Mouse (Mus musculus) lung, postnatal 14 days (tissue): Measurements from ENCODE around the gene Cfap73.

Source experiments
- DNase-seq: peaks from one replicate; pipeline ENCODE4 v3.0.0; 2021

The Cfap73 gene

DNA sequence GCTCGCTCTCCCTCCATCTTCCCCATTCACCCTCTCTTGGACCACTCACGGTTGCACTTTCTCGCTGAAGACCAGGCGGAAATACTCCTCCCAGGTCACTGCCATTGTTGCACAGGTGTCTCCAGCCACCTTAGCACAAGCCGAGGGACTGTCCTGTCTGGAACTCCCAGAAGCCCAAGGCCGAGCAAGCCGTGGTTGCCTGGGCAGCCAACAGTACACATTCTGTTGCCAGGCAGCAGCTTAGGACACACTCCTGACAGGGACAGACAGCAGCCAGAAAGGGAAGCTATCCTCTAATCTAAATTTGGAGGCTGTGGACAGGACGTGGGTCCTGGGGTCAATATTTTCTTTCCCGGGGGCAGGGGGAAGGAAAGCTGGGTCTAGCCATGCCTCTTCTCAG lies at the start of gene Cfap73:
Cfap73 (minus strand) TSS at position 105 of the 400 bp plus-strand sequence.
- DNase-seq = no peak

DNA sequence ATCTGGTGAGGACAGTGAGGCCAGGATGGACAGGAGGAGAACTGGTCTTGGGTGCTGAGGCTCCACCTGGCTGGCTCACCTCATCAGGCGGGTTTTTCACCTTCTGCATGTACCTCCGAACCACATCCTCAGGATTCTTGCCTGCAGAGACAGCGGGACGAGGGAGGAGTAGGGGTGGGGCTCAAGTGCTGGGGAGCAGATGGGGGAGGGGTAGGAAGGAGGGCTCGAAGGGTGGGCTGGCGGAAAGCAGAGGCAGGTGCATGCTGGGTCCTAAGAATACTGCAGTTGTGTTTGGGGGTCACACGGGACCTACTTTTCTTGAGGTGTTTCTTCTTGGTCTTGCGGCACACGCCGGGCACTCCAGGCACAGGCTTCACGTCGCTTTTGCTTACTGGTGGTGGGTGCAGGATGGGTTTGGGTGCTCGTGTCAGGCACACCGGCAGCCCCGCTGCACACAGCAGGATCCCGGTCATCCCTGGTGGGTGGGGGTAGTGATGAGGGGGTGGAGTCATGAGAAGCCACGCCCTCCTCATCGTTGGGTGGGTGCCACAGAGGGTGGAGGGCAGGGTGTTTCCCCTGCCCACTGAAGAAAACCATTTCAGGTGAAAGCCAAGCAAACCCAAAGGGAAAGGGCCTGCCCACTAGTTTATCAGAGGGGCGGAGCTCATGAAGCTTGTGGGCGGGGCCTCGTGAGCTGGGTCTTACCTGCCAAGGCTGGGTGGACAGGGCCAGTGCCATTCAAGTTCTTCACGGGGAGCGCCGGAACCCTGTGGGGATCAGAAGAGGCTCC lies 49.1 kb upstream of the Cfap73 start:
- DNase-seq = no peak

DNA sequence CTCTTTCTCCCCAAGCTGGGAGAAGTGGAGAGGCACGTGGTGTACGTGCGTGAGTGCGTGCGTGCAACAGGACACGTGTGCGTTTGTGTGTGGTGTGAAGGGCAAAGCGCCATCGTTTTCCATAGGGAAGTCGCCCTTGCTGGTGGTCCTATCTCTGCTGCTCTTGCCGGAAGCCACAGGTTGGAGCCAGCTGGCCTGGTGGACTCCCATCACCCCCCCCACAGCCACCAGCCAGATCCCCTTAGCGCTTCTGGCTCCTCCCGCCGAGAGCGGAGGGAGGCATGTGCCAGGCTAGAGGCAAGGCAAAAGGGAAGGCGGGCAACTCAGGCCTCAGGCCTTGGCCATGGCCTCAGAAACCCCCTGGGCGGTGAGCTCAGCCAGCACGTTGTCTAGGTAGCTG lies 46.9 kb upstream of the Cfap73 start:
- no peak for DNase-seq

DNA sequence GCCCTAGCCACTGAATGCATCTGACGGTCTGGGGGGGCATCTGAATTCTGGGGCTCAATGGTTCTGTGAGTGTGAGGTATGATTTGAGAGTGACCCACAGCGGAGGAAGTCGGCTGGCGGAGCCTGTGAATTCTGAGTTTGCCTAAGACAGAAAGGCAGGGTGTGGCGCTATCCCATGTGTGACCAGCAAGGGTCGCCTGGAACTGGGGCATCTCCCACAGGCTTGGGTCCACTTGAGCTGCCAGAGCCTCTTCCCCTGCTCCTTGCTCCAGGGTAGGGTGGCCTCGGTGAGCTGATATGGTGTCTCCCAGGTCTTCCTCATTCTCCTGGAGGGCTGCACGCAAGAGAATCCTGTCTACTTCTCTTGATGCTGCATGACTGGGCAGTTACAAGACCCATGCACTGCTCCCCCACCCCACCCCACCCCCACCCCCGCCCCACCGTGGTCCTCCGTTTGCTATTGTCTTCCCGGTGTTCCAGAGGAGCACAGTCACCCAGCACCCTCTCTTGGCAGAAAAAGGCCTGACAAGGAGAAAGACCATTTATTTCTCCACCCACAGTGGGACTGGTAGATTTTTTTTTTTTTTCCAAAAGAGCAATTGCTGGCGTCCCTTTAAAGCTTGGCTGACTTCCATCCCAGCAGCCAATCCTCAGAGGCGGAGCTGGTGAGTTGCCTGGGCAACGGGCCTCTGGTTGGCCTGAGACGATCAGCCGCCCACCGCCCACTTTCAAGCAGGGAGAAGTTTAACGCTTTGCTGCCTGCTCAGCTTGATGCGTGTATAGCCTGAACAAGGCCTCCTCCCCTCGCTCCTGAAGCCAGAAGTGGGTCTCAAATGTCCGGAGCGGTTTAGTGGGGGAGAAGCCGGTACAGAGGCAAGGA lies 45.9 kb upstream of the Cfap73 start:
- peak; percentile 68 for DNase-seq

DNA sequence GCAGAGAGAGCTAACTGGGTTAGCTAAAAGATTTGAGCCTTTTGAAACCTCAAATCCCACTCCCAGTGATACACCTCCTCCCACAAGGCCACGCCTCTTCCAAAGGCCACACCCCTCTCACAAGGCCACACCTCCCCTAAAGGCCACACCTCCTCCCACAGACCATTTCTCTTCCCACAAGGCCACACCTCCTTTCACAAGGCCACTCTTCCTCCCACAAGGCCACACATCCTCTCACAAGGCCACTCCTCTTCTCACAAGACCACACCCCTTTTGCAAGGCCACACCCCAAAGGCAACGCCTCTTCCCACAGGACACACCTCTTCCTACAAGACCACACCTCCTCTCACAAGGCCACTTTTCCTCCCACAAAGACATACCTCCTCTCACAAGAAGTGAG lies 43.5 kb upstream of the Cfap73 start:
- no peak for DNase-seq

DNA sequence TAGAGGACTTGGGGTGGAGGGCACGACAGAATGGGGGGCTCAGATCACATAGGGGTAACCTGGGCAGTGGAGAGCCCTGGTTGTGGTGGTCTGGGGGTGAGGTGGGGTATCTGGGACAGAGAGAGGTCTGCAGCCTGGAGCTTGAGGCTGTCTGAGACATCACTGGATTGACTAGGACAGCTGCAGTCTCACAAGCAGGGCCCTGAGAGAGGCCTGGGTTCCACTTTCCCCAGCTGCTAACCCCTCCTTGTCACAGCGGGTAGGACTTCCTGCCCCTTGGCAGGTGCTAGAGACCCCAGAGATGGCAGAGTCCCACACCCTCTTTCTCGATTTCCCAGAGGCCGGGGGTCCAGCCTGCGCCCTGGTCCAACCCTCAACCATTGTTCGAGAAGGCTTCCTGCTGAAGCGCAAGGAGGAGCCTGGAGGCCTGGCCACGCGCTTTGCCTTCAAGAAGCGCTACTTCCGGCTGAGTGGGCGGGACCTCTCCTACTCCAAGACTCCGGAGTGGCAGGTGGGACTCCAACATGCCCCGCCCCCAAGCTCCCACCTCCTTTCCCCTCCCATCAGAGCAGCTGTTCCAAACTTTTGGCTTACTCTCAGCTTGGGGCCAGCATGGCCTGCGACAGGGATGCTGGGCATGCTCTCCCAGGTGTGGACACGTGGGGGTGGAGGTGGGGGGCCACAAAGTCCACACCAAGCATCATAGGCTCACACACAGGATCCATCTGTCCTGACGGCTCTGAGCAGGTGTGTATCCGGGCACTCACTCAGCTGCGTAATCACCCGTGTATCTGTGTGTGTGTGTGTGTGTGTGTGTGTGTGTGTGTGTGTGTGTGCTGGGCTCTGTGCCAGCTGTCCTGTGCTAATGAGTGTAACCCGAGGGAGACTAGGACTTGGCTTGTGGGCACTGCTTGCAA lies 40.5 kb upstream of the Cfap73 start:
- no peak for DNase-seq

DNA sequence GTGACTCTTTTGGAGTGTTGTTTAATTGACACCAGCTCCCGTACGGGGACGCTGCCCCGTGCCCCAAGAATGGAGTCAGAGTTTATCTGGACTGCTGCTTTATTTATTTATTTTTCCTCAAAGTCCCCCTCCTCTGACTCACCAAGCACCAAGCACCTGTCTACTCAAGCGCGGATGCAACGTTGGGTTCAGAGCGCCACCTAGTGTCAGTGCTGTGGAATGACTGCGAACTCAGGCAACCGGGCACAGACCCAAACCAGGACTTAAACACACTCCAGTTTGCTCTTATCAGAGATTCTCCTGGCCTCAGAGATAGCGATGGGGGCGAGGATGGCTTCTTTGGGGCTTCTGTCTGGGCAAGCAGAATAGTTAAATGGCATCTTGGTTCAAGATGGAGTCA lies 39.6 kb upstream of the Cfap73 start:
- DNase-seq = peak; percentile 66

DNA sequence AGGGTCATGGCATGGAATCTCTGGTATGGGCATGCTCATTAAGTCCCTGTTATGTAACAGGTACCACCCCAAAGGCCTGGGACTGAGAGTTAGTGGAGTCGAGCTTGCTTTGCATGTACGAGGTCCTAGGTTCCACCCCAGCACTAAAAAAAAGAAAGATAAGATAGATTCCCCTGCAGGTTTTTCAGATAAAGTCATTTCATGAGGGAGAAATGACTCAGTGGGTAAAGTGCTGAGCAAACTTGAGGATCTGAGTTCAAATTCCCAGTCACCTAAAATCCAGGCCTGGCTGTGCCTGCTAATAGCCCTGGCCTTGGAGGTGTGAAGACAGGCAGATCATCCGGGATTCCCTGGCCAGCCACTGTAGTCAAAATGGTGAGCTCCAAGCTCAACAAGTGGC lies 37.8 kb upstream of the Cfap73 start:
- no peak for DNase-seq

DNA sequence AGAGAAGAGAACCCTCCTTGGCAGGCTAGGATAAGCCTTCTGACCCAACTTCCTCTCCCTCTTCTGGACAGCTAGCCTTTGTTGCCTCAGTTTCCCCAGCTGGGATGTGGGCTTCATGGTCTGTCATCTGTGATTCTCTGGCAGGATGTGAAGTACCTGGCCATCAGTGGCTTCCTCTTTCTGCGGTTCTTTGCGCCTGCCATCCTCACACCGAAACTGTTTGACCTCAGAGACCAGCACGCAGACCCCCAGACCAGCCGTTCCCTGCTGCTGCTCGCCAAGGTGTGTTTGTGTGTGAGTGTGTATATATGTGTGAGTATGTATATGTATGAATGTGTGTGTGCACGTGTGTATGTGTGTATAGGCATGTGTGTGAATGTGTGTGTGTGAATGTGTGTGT lies 36.1 kb upstream of the Cfap73 start:
- DNase-seq = no peak

DNA sequence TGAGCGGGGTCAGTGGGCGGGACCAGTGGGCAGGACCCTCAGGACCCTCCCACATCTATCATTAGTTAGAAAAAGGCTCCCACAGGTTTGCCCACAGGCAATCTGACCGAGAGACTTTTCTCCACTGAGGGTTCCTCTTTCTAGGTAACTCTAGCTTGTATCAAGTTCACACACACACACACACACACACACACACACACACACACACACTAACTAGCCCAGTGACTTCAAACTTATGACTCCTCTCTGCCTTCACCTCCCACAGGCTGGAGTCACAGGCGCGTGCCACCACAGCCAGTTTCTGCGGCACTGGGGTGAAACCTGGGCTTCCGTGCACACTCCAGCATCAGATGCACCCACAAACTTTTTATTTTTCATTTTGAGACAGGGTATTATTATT lies 34.7 kb upstream of the Cfap73 start:
- DNase-seq = no peak

DNA sequence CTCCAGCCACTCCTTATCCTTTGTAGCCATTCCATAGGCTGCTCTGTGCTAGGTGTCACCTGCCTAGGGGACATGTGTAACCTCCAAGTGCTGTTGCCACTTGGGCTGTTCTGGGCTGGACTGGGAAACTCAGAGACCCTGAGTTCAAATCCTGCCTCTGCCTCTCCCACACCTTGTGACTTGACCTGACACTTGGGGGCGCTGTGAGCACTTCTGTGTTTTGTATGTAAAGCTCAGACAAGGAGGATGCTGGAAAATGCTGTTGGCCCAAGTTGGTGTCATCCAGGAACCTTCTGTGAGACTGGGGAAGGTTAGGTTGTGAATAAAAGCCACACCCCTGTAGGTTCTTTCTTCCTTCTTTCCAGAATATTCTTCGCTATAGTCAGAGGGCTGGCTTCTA lies 30.9 kb upstream of the Cfap73 start:
- no peak for DNase-seq

DNA sequence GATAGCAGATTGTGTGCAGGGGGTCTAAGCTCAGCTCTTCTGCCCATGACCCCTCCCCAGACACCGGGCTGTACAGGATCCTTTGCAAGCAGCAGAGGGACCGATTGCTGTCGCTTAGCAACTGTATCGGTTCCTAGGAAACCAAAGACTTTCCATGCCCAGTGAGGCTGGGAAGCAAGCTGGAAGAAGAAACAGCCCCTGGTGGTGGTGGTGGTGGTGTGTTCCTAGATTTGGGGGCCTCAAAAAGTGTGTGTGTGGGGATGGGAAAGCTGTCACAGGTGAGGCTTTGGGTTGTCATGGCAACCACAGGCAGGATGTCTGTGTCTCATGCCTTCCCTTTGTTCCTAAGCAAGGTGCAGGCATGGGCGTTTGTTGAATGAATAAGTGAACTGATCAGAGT lies 26.8 kb upstream of the Cfap73 start:
- DNase-seq = no peak

DNA sequence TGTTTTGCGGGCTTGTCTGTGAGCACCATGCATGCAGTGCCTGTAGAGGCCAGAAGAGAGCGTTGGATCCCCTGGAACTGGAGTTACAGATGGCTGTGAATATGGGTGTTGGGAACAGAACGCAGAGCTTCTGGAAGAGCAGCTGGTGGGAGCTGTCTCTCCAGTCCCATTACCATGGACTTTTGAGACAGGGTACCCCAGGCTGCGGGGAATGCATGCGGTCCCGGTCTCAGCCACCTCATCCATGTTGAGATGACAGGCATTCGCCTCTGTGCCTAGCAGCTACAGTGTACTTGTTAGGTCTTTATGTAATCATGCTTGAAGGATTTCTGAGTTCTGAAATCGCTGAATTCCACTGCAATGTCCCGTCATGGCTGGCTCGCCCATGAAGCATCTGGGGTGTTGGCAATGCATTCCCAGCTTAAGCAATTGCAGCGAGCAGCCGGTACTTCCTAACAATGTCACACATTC lies 22.3 kb upstream of the Cfap73 start:
- peak; percentile 18 for DNase-seq

DNA sequence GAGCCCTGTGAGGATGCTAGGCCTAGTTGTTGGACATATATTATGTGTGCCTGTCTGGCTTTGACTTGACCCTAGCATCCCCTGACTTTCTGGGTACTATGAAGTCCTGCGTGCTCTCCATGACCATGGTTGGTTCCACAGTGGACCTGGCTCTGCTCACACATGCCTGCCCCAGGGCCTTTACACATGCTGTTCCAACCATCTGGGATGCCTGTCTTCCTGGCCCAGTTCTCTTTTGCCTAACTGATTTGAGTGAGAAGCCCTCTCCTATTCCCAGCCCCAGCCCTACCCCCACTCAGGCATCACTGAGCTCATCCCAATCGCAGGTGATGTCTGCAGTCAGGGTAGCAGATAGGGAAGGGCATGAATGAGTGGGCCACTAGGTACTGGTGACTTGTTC lies 19.8 kb upstream of the Cfap73 start:
- DNase-seq = no peak

DNA sequence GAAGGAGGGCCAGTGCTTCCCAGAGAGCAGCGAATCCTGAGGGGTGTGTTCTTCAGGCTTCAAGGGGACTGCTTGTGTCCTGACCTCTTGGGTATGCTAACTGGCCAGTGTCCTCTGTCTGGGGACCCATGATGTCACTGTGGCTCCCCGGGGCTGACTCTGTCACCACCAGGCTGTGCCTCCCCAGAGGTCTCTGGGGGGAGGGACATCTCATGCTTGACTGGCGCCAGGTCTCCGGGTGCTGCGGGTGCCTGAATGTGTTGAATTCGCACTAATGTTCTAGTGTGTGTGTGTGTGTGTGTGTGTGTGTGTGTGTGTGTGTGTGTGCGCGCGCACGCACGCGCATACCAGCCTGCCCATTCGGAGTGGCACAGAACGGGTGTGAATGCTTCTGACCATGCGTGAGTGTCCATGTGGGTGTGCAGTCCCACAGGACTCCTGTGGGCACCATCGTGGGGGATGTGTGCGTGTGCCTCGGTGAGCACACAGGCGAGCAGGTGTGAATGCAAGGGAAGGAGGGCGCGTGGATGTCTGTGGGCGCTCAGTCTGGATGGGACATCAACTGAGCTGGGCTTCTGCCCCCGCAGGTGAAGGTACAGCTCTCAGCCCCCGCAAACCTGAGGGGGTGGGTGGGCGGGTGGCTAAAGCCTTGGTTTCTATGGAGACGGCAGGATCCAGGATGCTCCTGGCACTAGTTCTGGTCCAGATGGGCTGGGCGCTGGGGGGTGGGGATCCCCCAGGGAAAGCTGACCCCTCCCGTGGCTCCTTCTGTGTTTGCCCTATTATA lies 19.1 kb upstream of the Cfap73 start:
- no peak for DNase-seq

DNA sequence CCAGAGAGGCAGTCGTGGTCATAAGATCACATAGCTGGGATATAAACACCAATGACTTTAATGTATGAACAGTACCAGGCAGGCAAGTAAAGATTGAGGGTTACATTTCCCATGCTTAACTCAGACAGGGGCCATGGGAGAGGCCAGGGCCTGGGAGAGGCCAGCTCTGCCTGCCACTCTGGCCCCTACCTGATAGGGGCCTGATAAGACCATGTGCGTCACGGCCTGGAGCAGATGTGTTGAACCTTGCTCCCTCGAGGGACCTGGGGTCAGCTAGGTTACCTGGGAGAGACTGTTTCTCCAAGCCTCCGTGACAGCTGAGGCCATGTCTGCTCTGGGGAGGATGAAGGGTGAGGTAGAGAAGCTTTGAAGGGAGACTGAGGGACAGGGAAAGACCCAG lies 17.2 kb upstream of the Cfap73 start:
- no peak for DNase-seq

DNA sequence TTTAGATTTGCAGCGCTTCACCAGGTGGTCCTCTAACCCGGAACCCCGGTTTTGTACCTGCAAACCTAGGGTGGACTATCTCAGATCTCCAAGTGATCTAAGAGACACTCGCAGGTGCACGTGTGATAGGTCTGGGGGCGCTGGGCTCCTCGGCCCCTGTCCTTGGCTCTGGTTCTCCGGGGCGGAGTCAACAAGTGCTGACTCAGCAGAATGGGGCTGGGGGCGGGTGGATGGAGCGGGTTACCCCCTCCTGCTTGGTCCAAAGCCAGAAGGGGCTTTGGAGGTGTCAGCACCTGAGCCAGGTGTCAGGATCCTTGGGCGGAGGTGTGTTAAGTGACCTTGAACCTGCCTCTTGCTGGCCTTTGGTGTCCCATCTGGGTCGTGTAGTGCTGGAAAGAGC lies 15.9 kb upstream of the Cfap73 start:
- no peak for DNase-seq

DNA sequence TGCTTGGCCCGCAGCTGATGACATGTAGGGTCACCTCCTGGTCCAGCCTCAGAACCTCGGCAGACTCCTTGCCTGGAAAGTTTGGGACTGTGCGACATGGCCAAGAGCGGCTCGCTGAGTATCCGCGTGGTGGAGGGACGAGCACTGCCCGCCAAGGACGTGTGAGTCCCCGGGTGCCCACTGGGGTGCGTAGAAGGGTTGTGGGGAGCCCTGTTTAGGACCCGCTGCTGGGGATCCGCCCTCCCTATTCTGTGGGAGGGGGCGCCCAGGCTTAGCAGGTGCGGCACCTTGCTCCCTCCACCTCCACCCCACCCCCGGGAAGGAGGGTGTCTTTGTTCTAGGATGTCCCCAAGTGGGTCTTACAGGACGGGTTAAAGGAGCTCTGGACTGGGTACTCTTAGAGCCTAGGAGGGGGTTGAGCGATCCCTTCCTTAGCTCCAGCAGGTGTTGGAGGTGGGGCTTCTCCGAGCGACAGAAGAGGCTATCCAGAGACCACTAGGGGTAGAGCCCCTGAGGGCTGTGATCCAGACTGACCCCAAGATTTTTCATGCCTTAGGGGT lies 15.4 kb upstream of the Cfap73 start:
- no peak for DNase-seq

DNA sequence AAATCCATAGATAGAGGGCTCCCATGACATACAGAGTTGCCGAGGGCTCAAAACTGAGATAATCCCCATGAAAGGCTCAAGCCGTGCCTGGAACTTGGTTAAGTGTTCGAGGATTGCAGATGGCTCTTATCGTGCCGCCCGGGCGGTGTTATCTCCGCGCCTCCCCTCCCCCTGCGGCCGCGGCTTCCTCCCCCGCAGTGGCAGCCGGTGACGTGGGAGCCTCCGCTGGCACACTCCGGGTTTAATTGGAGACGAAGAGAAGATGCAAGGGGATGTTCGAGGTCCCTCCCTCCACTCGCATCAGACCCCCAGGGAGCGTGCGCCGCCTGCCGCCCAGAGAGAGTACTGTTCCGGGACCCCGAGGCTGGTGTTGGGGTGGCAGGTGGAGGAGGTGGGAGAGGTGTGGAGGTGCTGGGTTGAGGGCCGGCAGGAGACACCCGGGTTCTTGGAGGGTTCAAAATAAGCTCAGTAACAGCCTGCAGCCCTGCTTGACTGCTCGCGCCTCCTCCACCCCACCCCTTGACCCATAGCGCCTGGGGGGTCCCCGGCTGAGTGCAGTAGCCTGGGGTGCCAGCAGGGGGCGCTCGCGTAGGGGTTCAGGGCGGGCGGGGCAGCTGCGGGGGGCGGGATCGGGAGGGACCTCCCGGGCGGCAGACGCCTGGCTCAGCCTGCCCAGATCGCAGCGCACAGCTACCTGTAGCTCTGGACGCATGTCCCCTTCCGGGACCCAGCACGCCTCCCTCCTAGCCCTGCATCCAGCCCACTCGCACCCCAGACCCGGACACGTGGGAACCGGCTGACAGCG lies 14.7 kb upstream of the Cfap73 start, which contains the start of gene Rasal1:
Rasal1 (plus strand) TSS at position 244 of the 805 bp plus-strand sequence.
- DNase-seq = peak; percentile 40

DNA sequence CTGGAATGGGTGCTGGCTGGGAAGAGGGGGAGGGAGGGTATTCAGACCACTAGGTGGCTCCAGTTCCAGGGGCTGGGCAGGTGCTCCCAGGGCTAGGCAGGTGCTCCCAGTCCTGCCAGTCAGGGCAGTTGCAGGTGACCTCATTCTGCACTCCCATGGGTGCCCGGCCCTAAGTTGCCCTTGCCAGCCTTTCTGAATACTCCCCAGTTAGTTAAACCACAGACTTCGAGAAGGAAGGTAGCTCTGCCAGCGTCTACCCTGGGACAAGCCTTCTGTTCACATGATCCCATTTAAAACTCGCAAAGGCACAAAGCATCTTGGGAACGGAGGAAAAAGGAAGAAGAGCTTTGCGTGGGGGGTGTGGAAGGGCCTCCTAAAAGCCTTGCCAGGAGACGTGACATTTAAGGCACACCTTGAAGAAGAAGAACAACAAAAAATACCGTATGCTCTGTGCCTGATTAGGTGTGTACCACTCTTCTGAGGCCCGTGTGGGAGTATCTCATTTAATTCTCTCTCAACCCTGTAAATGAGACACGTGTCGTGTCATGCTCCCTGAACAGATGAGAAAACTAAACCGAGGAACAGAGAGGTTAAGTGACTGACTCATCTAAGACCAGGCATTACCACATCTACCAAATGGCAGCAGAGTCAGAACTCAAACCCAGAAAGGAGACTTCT lies 13.9 kb upstream of the Cfap73 start:
- DNase-seq = no peak
